Mouse (Mus musculus): ENCODE measurements around the gene Pakap. TPM values are rescaled to one million over a fixed set of nuclear protein-coding genes. Genes with fewer than 3 reads are reported as not detected.
"Not testable (repeated sequence)": the region's sequence is repeated elsewhere in the genome, so short reads cannot be mapped to it uniquely, and the experiment has no call there.

The Pakap gene
- total RNA-seq, 2 experiments from 2014 or later, result 2.8 to 4.8 TPM

- no peak for DNase-seq (ENCODE audit: low spot score)
These were observed 299.5 kb downstream of the Pakap start for GRCm38 (mm10) chr4:57867454-57867853.

GRCm38 (mm10) chr4:57879137-57879536 lies 311.2 kb downstream of the Pakap start:
- DNase-seq (ENCODE audit: low spot score), result no peak

GRCm38 (mm10) chr4:57879804-57880357 lies 311.9 kb downstream of the Pakap start:
- DNase-seq (ENCODE audit: low spot score), result peak; percentile 80

GRCm38 (mm10) chr4:57883520-57884421 lies 315.8 kb downstream of the Pakap start:
- no peak for DNase-seq (ENCODE audit: low spot score)

- DNase-seq (ENCODE audit: low spot score), result no peak
These were observed 316.5 kb downstream of the Pakap start for GRCm38 (mm10) chr4:57884511-57884910.

- no peak for DNase-seq (ENCODE audit: low spot score)
These were observed 317.2 kb downstream of the Pakap start for GRCm38 (mm10) chr4:57885186-57885585.

GRCm38 (mm10) chr4:57886066-57886887 lies 318.3 kb downstream of the Pakap start:
- no peak for DNase-seq (ENCODE audit: low spot score)

- no peak for DNase-seq (ENCODE audit: low spot score)
These were observed 318.9 kb downstream of the Pakap start for GRCm38 (mm10) chr4:57886888-57887230.

- no peak for DNase-seq (ENCODE audit: low spot score)
These were observed 320.3 kb downstream of the Pakap start for GRCm38 (mm10) chr4:57888246-57888645.

GRCm38 (mm10) chr4:57888978-57889377 lies 321.0 kb downstream of the Pakap start:
- DNase-seq (ENCODE audit: low spot score), result not testable (repeated sequence)

- no peak for DNase-seq (ENCODE audit: low spot score)
These were observed 321.8 kb downstream of the Pakap start for GRCm38 (mm10) chr4:57889773-57890172.

GRCm38 (mm10) chr4:57892001-57892586 lies 324.1 kb downstream of the Pakap start:
- no peak for DNase-seq (ENCODE audit: low spot score)

- DNase-seq (ENCODE audit: low spot score), result no peak
These were observed 327.2 kb downstream of the Pakap start for GRCm38 (mm10) chr4:57895140-57895539.

- DNase-seq (ENCODE audit: low spot score), result no peak
These were observed 327.9 kb downstream of the Pakap start for GRCm38 (mm10) chr4:57895902-57896301.

GRCm38 (mm10) chr4:57896631-57897030 lies 328.7 kb downstream of the Pakap start:
- no peak for DNase-seq (ENCODE audit: low spot score)

GRCm38 (mm10) chr4:57901210-57901609 lies 333.2 kb downstream of the Pakap start:
- DNase-seq (ENCODE audit: low spot score), result peak; percentile 31

- DNase-seq (ENCODE audit: low spot score), result no peak
These were observed 334.6 kb downstream of the Pakap start for GRCm38 (mm10) chr4:57902619-57903018.

GRCm38 (mm10) chr4:57904211-57904610 lies 336.2 kb downstream of the Pakap start:
- peak; percentile 61 for DNase-seq (ENCODE audit: low spot score)

GRCm38 (mm10) chr4:57904638-57905037 lies 336.7 kb downstream of the Pakap start:
- no peak for DNase-seq (ENCODE audit: low spot score)

GRCm38 (mm10) chr4:57906708-57907107 lies 338.7 kb downstream of the Pakap start:
- no peak for DNase-seq (ENCODE audit: low spot score)

GRCm38 (mm10) chr4:57908860-57909259 lies 340.9 kb downstream of the Pakap start:
- no peak for DNase-seq (ENCODE audit: low spot score)

- DNase-seq (ENCODE audit: low spot score), result no peak
These were observed 345.0 kb downstream of the Pakap start for GRCm38 (mm10) chr4:57913021-57913420.

All from gastrocnemius, adult 18-20 months (tissue).